Mouse (Mus musculus): ENCODE results near the gene Wdr45. TPM values are rescaled to one million over a fixed set of nuclear protein-coding genes. Genes with fewer than 3 reads are reported as not detected.

The Wdr45 gene
- 77.1 and 105 TPM in 2 replicates for polyA plus RNA-seq (2012; rRNA removed; ENCODE audit: low replicate concordance)

GRCm38 (mm10) chrX:7714135-7714899 is at the start of gene Wdr45:
TSS of gene Wdr45 (plus strand) at chrX:7714333.

GRCm38 (mm10) chrX:7670921-7671623 is 43.1 kb upstream of the Wdr45 start, which contains the start of gene Plp2:
TSS of gene Plp2 (minus strand) at chrX:7671390.

GRCm38 (mm10) chrX:7680864-7681263 is 33.3 kb upstream of the Wdr45 start, which contains the start of gene Magix:
TSS of gene Magix (minus strand) at chrX:7681251.

GRCm38 (mm10) chrX:7696954-7697381 is 17.2 kb upstream of the Wdr45 start, which contains the start of gene Gpkow:
TSS of gene Gpkow (plus strand) at chrX:7697131.

GRCm38 (mm10) chrX:7721514-7722281 is 7.6 kb downstream of the Wdr45 start, which contains the start of gene Gm45208:
TSS of gene Gm45208 (plus strand) at chrX:7722245.

GRCm38 (mm10) chrX:7728215-7728921 is 14.2 kb downstream of the Wdr45 start, which contains the start of gene Praf2:
TSS of gene Praf2 (plus strand) at chrX:7728439.

GRCm38 (mm10) chrX:7750432-7751116 is 36.4 kb downstream of the Wdr45 start, which contains the start of gene Ccdc120:
TSS of gene Ccdc120 (minus strand) at chrX:7750905.

GRCm38 (mm10) chrX:7762137-7762920 is 48.2 kb downstream of the Wdr45 start, which contains the start of gene Tfe3:
TSS of gene Tfe3 (plus strand) at chrX:7762560.

Other genes with a start within 250 kb of the Wdr45 start
- 0.15 and 0.36 TPM in 2 replicates for gene Foxp3, start 140.7 kb upstream of the Wdr45 start, polyA plus RNA-seq (2012; rRNA removed; ENCODE audit: low replicate concordance)
- 1.6 and 3.6 TPM in 2 replicates for gene Ppp1r3f, start 140.1 kb upstream of the Wdr45 start, polyA plus RNA-seq (2012; rRNA removed; ENCODE audit: low replicate concordance)
- gene Ccdc22, start 108.8 kb upstream of the Wdr45 start, polyA plus RNA-seq (2012; rRNA removed; ENCODE audit: low replicate concordance) = 20.1 and 23.7 TPM in 2 replicates
- 0.03 and 0.06 TPM in 2 replicates for gene Cacna1f, start 107.2 kb upstream of the Wdr45 start, polyA plus RNA-seq (2012; rRNA removed; ENCODE audit: low replicate concordance)
- gene Syp, start 75.9 kb upstream of the Wdr45 start, polyA plus RNA-seq (2012; rRNA removed; ENCODE audit: low replicate concordance) = 6.8 and 38.6 TPM in 2 replicates
- 22.2 and 28.8 TPM in 2 replicates for gene Prickle3, start 57.1 kb upstream of the Wdr45 start, polyA plus RNA-seq (2012; rRNA removed; ENCODE audit: low replicate concordance)
- gene Plp2, start 42.9 kb upstream of the Wdr45 start, polyA plus RNA-seq (2012; rRNA removed; ENCODE audit: low replicate concordance) = 261 and 296 TPM in 2 replicates
- gene Magix, start 33.1 kb upstream of the Wdr45 start, polyA plus RNA-seq (2012; rRNA removed; ENCODE audit: low replicate concordance) = 6.6 and 7.9 TPM in 2 replicates
- gene Gpkow, start 17.2 kb upstream of the Wdr45 start, polyA plus RNA-seq (2012; rRNA removed; ENCODE audit: low replicate concordance) = 9.4 and 11.1 TPM in 2 replicates
- gene Gm45208, start 7.9 kb downstream of the Wdr45 start, polyA plus RNA-seq (2012; rRNA removed; ENCODE audit: low replicate concordance) = 0.97 TPM in 1 of 2 replicates, not detected in the other
- gene Praf2, start 14.1 kb downstream of the Wdr45 start, polyA plus RNA-seq (2012; rRNA removed; ENCODE audit: low replicate concordance) = 26.1 and 85.6 TPM in 2 replicates
- 3.5 and 16.5 TPM in 2 replicates for gene Ccdc120, start 36.6 kb downstream of the Wdr45 start, polyA plus RNA-seq (2012; rRNA removed; ENCODE audit: low replicate concordance)
- 27.8 and 38.8 TPM in 2 replicates for gene Tfe3, start 48.2 kb downstream of the Wdr45 start, polyA plus RNA-seq (2012; rRNA removed; ENCODE audit: low replicate concordance)
- 31.1 and 39.0 TPM in 2 replicates for gene Gripap1, start 75.4 kb downstream of the Wdr45 start, polyA plus RNA-seq (2012; rRNA removed; ENCODE audit: low replicate concordance)
- gene Kcnd1, start 108.0 kb downstream of the Wdr45 start, polyA plus RNA-seq (2012; rRNA removed; ENCODE audit: low replicate concordance) = 2.1 and 4.6 TPM in 2 replicates
- gene Otud5, start 127.0 kb downstream of the Wdr45 start, polyA plus RNA-seq (2012; rRNA removed; ENCODE audit: low replicate concordance) = 24.5 and 39.8 TPM in 2 replicates
- 3.0 and 9.6 TPM in 2 replicates for gene Pim2, start 163.9 kb downstream of the Wdr45 start, polyA plus RNA-seq (2012; rRNA removed; ENCODE audit: low replicate concordance)
- 57.9 and 69.0 TPM in 2 replicates for gene Slc35a2, start 169.7 kb downstream of the Wdr45 start, polyA plus RNA-seq (2012; rRNA removed; ENCODE audit: low replicate concordance)
- gene Pqbp1, start 184.9 kb downstream of the Wdr45 start, polyA plus RNA-seq (2012; rRNA removed; ENCODE audit: low replicate concordance) = 52.5 and 69.5 TPM in 2 replicates
- gene Timm17b, start 185.0 kb downstream of the Wdr45 start, polyA plus RNA-seq (2012; rRNA removed; ENCODE audit: low replicate concordance) = 31.6 and 39.6 TPM in 2 replicates
- gene Gm10491, start 193.5 kb downstream of the Wdr45 start, polyA plus RNA-seq (2012; rRNA removed; ENCODE audit: low replicate concordance) = not detected in 2 replicates
- not detected in 2 replicates for gene Gm10490, start 195.2 kb downstream of the Wdr45 start, polyA plus RNA-seq (2012; rRNA removed; ENCODE audit: low replicate concordance)
- gene Pcsk1n, start 205.5 kb downstream of the Wdr45 start, polyA plus RNA-seq (2012; rRNA removed; ENCODE audit: low replicate concordance) = 0.24 TPM in 1 of 2 replicates, not detected in the other
- not detected in 2 replicates for gene Eras, start 214.3 kb downstream of the Wdr45 start, polyA plus RNA-seq (2012; rRNA removed; ENCODE audit: low replicate concordance)
- gene Hdac6, start 233.6 kb downstream of the Wdr45 start, polyA plus RNA-seq (2012; rRNA removed; ENCODE audit: low replicate concordance) = 23.6 and 53.9 TPM in 2 replicates

Data from subcutaneous adipose tissue, adult 2 months (tissue).